Mouse (Mus musculus): ENCODE data around the gene Gnrhr. TPM values are rescaled to one million over a fixed set of nuclear protein-coding genes. Genes with fewer than 3 reads are reported as not detected.
A peak's percentile ranks its signal among the peaks of the same experiment; 100 is the strongest.

The Gnrhr gene
- polyA plus RNA-seq, 1 experiment from 2014 or later, result not detected

DNA sequence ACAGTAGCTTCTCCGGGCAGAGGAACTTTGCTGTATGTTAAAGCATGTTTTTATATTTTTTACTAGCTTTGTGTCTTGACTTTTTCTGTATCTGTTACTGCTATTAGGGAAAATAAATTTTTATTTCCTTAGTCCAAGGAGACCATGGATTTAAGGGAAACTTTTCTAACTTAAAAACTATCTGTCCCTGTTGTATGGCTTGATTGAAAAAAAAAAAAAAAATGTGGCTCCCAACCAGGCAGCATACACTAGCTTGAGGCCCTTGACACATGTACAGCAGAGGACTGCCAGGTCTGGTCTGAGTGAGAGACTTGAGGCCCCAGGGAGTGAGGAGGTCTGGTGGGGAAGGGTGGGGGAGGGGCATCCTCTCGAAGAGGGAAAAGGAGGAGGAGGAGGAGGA is 23.9 kb downstream of the Gnrhr start:
- ATAC-seq (ENCODE audit: low FRiP score), result no peak
- Histone ChIP-seq H3K9ac (ENCODE audit: low read depth, low read length) (no peak overlapping the region), H3K4me2 (replicated peaks; ENCODE audit: low read depth, low read length) (no peak overlapping the region), H3K4me1 (replicated peaks; ENCODE audit: control insufficient read depth, insufficient read depth, low read length) (no peaks in the 10 kb centered on the region), H3K27ac (ENCODE audit: low read depth, low read length) (no peak overlapping the region), H3K9me3 (ENCODE audit: control insufficient read depth, low read length) (no peaks in the 10 kb centered on the region), H3K27me3 (ENCODE audit: control insufficient read depth, insufficient read depth, low read length) (no peaks in the 10 kb centered on the region), H3K36me3 (ENCODE audit: control insufficient read depth, insufficient read depth, low read length) (no peaks in the 10 kb centered on the region), H3K4me3 (ENCODE audit: low read depth, low read length) (no peak overlapping the region)
- 48% methylated on average over 2 of the region's 2 CpGs for WGBS
- no peak for DNase-seq (ENCODE audit: low spot score)

DNA sequence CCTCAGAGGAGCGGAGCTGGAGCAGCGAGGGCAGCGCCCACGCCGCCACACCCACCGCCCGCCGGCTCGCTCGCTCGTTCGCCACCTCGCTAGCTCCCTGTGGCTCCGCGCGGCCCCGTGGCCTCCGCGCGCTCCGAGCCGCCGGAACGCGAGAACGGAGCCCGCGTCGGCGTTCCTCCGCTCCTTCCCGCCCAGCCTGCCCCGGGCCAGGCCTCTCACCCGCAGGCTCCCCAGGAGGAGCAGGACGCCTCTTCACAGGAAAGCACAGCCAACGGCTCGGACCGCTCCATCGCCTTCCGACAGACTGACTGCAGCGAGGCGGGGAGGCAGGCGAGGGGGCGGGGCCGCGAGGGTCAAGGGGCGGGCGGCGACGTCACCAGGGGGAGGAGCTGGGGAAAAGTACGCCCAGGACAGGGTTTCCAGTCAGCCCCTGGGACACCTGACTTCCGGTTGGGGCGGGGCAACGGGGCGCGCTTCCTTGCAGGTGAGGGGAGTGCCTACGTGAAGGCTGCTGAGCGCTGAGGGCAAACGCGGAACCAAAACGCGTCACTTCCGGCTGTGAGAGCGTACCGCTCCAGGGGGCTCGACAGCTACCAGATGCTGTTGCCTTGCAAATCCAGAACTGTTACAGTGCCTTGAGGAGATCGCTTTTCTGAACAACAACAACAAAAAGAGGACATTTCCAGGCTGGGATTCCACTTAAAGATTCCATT is 25.1 kb downstream of the Gnrhr start, which contains the start of gene Uba6:
TSS of gene Uba6 (minus strand) at position 355 of the 713 bp plus-strand sequence.
- DNase-seq (ENCODE audit: low spot score), result peak; percentile 99
- WGBS, result under 1% methylated on average over 49 of the region's 67 CpGs

DNA sequence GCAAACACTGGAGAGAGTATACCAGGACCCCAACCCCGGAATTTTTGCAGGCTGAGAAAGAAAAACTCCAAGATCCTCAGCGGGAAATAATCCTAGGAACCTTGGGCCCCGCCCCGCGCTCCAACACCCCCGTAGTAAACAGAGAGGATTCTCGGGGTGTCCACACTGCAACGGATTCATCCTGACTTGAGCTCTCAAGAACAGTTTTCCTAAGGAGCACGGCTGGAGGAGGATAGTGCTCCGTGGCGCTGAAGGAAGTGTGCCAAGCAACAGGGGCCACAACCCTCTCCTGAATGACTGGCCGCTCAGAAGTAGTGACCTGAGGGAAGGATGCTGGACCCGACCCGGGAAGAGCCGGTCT is 25.6 kb downstream of the Gnrhr start:
- Histone ChIP-seq H3K36me3 (ENCODE audit: control insufficient read depth, insufficient read depth, low read length) (no peaks in the 10 kb centered on the region), H3K4me2 (replicated peaks; ENCODE audit: low read depth, low read length) (peak overlapping the region; percentile 58), H3K27me3 (ENCODE audit: control insufficient read depth, insufficient read depth, low read length) (no peaks in the 10 kb centered on the region), H3K4me1 (replicated peaks; ENCODE audit: control insufficient read depth, insufficient read depth, low read length) (no peaks in the 10 kb centered on the region), H3K4me3 (ENCODE audit: low read depth, low read length) (peak overlapping the region; percentile 67), H3K9me3 (ENCODE audit: control insufficient read depth, low read length) (no peaks in the 10 kb centered on the region), H3K9ac (ENCODE audit: low read depth, low read length) (peak overlapping the region; percentile 76), H3K27ac (ENCODE audit: low read depth, low read length) (peak overlapping the region; percentile 93)
- ATAC-seq (ENCODE audit: low FRiP score) (0 out of 2 replicates have a peak, but pooled peaks have one; percentile 0), DNase-seq (ENCODE audit: low spot score) (no peak)
- WGBS, result 0% methylated on average over 15 of the region's 15 CpGs

More for the DNA sequence above, 25.1 kb downstream of the Gnrhr start, which contains the start of gene Uba6:
- H3K4me3 ChIP-seq (ENCODE audit: low read depth, low read length), result peak within 1 kb of the TSS; percentile 67
- no peaks in the 10 kb centered on the region for H3K9me3 ChIP-seq (ENCODE audit: control insufficient read depth, low read length)
- H3K36me3 ChIP-seq (ENCODE audit: control insufficient read depth, insufficient read depth, low read length), result no peaks in the 10 kb centered on the region
- ATAC-seq (ENCODE audit: low FRiP score), result peak; percentile 99
- no peaks in the 10 kb centered on the region for H3K4me1 ChIP-seq (replicated peaks; ENCODE audit: control insufficient read depth, insufficient read depth, low read length)
- H3K27me3 ChIP-seq (ENCODE audit: control insufficient read depth, insufficient read depth, low read length), result no peaks in the 10 kb centered on the region
- H3K4me2 ChIP-seq (replicated peaks; ENCODE audit: low read depth, low read length), result peak within 1 kb of the TSS; percentile 58
- peak within 1 kb of the TSS; percentile 76 for H3K9ac ChIP-seq (ENCODE audit: low read depth, low read length)
- peak within 1 kb of the TSS; percentile 93 for H3K27ac ChIP-seq (ENCODE audit: low read depth, low read length)

Other genes with a start within 250 kb of the Gnrhr start
- 50.4 and 52.1 TPM in 2 replicates for gene Cenpc1, start 132.3 kb downstream of the Gnrhr start, polyA plus RNA-seq (2014; fragmentation: Nextera tagmentation; extraction: Ambion mirVana)
- gene Stap1, start 126.2 kb downstream of the Gnrhr start, polyA plus RNA-seq (2014; fragmentation: Nextera tagmentation; extraction: Ambion mirVana), result 0.57 and 0.66 TPM in 2 replicates
- gene Uba6, start 25.1 kb downstream of the Gnrhr start, polyA plus RNA-seq (2014; fragmentation: Nextera tagmentation; extraction: Ambion mirVana), result 22.9 and 25.8 TPM in 2 replicates
- gene Tmprss11c, start 91.4 kb upstream of the Gnrhr start, polyA plus RNA-seq (2014; fragmentation: Nextera tagmentation; extraction: Ambion mirVana), result not detected in 2 replicates
- gene Tmprss11d, start 175.5 kb upstream of the Gnrhr start, polyA plus RNA-seq (2014; fragmentation: Nextera tagmentation; extraction: Ambion mirVana), result 0.08 TPM in 1 of 2 replicates, not detected in the other